Mouse (Mus musculus) kidney, embryonic 16.5 days (tissue): Measurements from ENCODE around the gene Wdr91. TPM values are rescaled to one million over a fixed set of nuclear protein-coding genes. Genes with fewer than 3 reads are reported as not detected.

ENCODE experiments used
- ATAC-seq: fragments of 200-750 bp; cut with Nextera tagmentation; 2 replicates; pipeline ENCODE4 v1.8.0; 2017; ENCODE audit warnings: moderate TSS enrichment; ENCODE audit not compliant: low FRiP score, low TSS enrichment
- H3K27ac ChIP-seq: fragments of 300-500 bp; sonication (generic); 2 replicates; pipeline ENCODE4 v1.5.1; 2014; ENCODE audit warnings: low read length
- H3K27me3 ChIP-seq: fragments of 300-500 bp; sonication (generic); 2 replicates; pipeline ENCODE4 v1.6.1; 2014; ENCODE audit warnings: low read length, control low read depth, mixed read lengths; ENCODE audit not compliant: insufficient read depth
- H3K36me3 ChIP-seq: fragments of 300-500 bp; sonication (generic); 2 replicates; pipeline ENCODE4 v1.6.1; 2014; ENCODE audit warnings: low read length, control low read depth, mixed read lengths; ENCODE audit not compliant: insufficient read depth
- H3K4me1 ChIP-seq: fragments of 300-500 bp; sonication (generic); 2 replicates; pipeline ENCODE4 v1.6.1; 2014; ENCODE audit warnings: low read length, control low read depth, mixed read lengths; ENCODE audit not compliant: insufficient read depth
- H3K4me2 ChIP-seq: fragments of 300-500 bp; sonication (generic); replicated peaks from 2 replicates; pipeline ENCODE4 v1.6.1; 2014; ENCODE audit warnings: low read depth, low read length
- H3K4me3 ChIP-seq: fragments of 300-500 bp; sonication (generic); 2 replicates; pipeline ENCODE4 v1.5.1; 2014; ENCODE audit warnings: mild to moderate bottlenecking, low read length
- H3K9ac ChIP-seq: fragments of 300-500 bp; sonication (generic); replicated peaks from 2 replicates; pipeline ENCODE4 v1.6.1; 2014; ENCODE audit warnings: low read length
- H3K9me3 ChIP-seq: fragments of 300-500 bp; sonication (generic); 2 replicates; pipeline ENCODE4 v1.6.1; 2016; ENCODE audit warnings: low read length, control low read depth
- WGBS: fragments of 180-500 bp; shearing (Covaris S2); extraction: QIAGEN DNeasy Blood & Tissue Kit; methylation state at CpG from one replicate; pipeline ENCODE4 v1.1.7; 2014; 5-methylcytosine and 5-hydroxymethylcytosine counted together
- polyA plus RNA-seq: library from polyadenylated mRNA; unstranded; fragments of >200 nt; fragmentation: Nextera tagmentation; extraction: Ambion mirVana; gene quantifications from 2 replicates; pipeline ENCODE4 v1.2.1, GENCODE M21; 2015

Gene Wdr91
- polyA plus RNA-seq, 1 experiment from 2014 or later: 11.3 TPM

GRCm38 (mm10) chr6:34920631-34921030, 10.0 kb upstream of the Wdr91 start:
- H3K36me3 ChIP-seq: no peaks in the 10 kb centered on the region
- no peak overlapping the region for H3K4me3 ChIP-seq
- H3K4me1 ChIP-seq: no peaks in the 10 kb centered on the region
- H3K4me2 ChIP-seq: no peak overlapping the region
- WGBS: 93% methylated on average over 12 of the region's 12 CpGs
- no peaks in the 10 kb centered on the region for H3K27me3 ChIP-seq
- H3K9ac ChIP-seq: no peak overlapping the region
- ATAC-seq: no peak
- no peak overlapping the region for H3K27ac ChIP-seq
- H3K9me3 ChIP-seq: no peaks in the 10 kb centered on the region

DNA sequence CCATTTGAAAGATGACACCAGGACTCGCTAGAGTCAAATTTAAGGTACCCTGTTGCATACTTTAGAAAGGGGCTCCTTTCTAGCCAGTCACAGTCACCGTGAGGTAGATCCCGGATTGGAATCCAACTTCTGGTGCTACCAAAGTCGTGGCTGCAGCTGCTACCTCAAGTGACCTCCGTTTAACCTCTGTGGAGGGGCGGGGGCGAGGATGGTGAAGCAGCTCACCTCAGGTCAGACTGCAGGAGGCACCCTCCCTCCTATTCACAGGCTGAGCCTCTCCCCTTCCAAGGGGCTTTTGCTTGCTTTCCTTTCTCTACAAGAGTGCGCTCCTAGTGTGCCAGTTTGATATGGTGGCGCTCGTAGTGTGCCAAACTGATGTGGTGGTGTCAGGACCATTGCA, 9.3 kb upstream of the Wdr91 start, which contains the start of gene Stra8:
Gene Stra8, plus strand, starts transcription at position 208 of the 400 bp plus-strand sequence.
- Histone ChIP-seq H3K4me2 (no peak within 1 kb of the TSS), H3K27me3 (no peaks in the 10 kb centered on the region), H3K9ac (no peak within 1 kb of the TSS), H3K4me1 (no peaks in the 10 kb centered on the region), H3K9me3 (no peaks in the 10 kb centered on the region), H3K36me3 (no peaks in the 10 kb centered on the region), H3K27ac (no peak within 1 kb of the TSS), H3K4me3 (no peak within 1 kb of the TSS)
- no peak for ATAC-seq
- 47% methylated on average over 10 of the region's 10 CpGs for WGBS

DNA sequence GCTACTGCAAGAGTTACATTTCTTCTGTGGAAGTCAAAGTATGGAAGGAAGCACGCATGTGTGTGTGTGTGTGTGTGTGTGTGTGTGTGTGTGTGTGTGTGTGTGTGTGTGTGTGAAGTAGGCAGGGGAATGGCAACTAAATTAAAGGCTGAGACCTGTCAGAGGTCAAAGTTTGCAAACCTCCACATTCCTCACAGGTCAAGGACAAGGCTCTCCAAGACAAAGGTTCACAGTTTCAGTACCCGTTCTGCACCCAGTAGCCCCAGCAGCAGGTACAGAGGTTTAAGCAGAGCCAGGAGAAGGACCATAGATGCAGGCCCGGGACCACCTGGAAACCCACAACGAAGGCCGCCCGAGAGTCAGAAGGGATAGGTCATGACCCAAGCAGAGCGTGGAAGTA, 8.5 kb upstream of the Wdr91 start:
- 62% methylated on average over 7 of the region's 7 CpGs for WGBS
- H3K9ac ChIP-seq: no peak overlapping the region
- ATAC-seq: no peak
- H3K36me3 ChIP-seq: no peaks in the 10 kb centered on the region
- H3K4me2 ChIP-seq: no peak overlapping the region
- no peak overlapping the region for H3K4me3 ChIP-seq
- no peaks in the 10 kb centered on the region for H3K4me1 ChIP-seq
- no peaks in the 10 kb centered on the region for H3K27me3 ChIP-seq
- no peak overlapping the region for H3K27ac ChIP-seq
- no peaks in the 10 kb centered on the region for H3K9me3 ChIP-seq

DNA sequence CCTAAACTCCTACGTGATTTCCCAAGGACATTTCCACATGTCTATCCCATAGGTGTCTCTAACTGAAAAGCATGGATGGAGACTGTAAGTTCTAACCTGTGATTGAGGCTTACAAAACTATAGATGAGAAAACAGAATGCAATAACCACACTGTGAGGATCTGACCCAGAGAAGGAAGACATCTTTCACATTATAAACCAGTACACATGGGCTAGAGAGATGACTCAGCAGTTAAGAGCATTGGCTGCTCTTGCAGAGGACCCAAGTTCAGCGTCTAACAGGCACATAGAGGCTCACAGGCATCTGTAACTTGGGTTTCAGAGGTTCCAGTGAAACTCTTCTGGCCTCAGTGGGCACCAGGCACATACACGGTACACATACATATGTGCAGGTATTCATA, 3.8 kb upstream of the Wdr91 start:
- Histone ChIP-seq H3K4me3 (no peak overlapping the region), H3K27ac (no peak overlapping the region), H3K36me3 (no peaks in the 10 kb centered on the region), H3K9me3 (no peaks in the 10 kb centered on the region), H3K9ac (no peak overlapping the region), H3K4me1 (peaks cover 7% of the 10 kb centered on the region), H3K27me3 (no peaks in the 10 kb centered on the region), H3K4me2 (no peak overlapping the region)
- 86% methylated on average over 3 of the region's 3 CpGs for WGBS
- no peak for ATAC-seq

DNA sequence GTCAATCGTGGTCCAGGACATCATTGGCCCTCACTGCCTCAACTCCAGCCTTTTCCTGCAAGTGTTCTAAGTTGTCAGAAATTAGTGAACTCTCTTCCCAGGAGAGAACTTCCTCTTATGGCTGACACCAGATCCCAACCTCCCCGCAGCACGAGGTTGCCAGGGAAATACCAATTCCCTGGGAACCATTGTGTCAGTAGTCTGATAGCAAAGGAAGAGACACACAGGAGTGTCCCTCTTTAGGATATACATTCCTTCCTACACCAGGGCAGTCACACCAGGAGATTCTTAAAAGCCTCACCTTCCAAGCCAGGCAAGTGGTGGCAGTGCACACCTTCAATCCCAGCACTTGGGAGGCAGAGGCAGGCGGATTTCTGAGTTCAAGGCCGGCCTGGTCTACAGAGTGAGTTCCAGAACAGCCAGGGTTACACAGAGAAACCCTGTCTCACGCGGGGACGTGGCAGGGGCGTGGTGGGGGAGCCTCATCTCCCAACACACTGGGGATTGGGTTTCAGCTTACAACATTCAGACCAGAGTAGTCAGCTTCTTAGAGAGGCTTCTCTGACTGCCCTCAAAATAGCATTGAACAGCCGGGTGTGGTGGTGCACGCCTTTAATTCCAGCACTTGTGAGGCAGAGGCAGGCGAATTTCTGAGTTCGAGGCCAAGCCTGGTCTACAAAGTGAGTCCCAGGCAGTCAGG, 2.8 kb upstream of the Wdr91 start:
- Histone ChIP-seq H3K4me1 (peaks cover 10% of the 10 kb centered on the region), H3K4me2 (no peak overlapping the region), H3K4me3 (no peak overlapping the region), H3K9ac (no peak overlapping the region), H3K27ac (no peak overlapping the region), H3K9me3 (no peaks in the 10 kb centered on the region), H3K27me3 (no peaks in the 10 kb centered on the region), H3K36me3 (no peaks in the 10 kb centered on the region)
- WGBS: 75% methylated on average over 13 of the region's 13 CpGs
- no peak for ATAC-seq

- WGBS: 41% methylated on average over 8 of the region's 8 CpGs
- Histone ChIP-seq H3K4me2 (peak overlapping the region; percentile 58), H3K4me1 (peaks cover 10% of the 10 kb centered on the region), H3K27ac (no peak overlapping the region), H3K4me3 (peak overlapping the region; percentile 60), H3K27me3 (no peaks in the 10 kb centered on the region), H3K9me3 (no peaks in the 10 kb centered on the region), H3K36me3 (peaks cover 11% of the 10 kb centered on the region), H3K9ac (peak overlapping the region; percentile 74)
- no peak; the same call in 1 of the 2 replicates for ATAC-seq
Observed at GRCm38 (mm10) chr6:34909631-34910345, 888 bp downstream of the Wdr91 start.

DNA sequence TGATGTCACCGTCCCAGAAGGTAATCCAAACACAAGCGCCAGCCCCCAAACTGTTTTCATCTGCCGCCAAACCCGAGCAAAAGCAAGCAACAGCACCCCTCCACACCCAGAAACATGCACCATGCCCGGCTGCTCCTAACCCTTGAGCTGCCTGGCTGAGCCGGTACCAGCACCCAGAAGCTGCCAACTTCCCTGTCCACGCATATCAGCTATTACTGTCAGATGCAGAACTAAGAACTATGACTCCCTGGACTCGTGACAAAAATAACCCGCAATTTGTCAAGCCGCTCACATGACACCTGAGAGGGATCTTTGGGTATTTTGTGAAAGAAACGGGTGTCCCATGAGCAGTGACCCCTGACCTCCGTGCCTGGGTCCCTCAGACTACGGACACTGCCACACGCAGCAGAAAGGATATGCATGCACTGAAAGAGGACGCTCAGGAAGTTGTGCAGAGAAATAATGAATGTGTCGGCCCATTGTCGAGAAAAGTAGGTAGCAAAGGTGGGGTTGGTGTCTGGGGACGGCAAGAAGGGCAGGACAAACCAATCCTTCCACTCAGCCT, 2.9 kb downstream of the Wdr91 start:
- no peaks in the 10 kb centered on the region for H3K27me3 ChIP-seq
- no peaks in the 10 kb centered on the region for H3K9me3 ChIP-seq
- H3K36me3 ChIP-seq: peaks cover 17% of the 10 kb centered on the region
- WGBS: 83% methylated on average over 18 of the region's 18 CpGs
- H3K4me1 ChIP-seq: peaks cover 11% of the 10 kb centered on the region
- no peak overlapping the region for H3K27ac ChIP-seq
- no peak overlapping the region for H3K4me3 ChIP-seq
- ATAC-seq: no peak
- no peak overlapping the region for H3K9ac ChIP-seq
- no peak overlapping the region for H3K4me2 ChIP-seq

DNA sequence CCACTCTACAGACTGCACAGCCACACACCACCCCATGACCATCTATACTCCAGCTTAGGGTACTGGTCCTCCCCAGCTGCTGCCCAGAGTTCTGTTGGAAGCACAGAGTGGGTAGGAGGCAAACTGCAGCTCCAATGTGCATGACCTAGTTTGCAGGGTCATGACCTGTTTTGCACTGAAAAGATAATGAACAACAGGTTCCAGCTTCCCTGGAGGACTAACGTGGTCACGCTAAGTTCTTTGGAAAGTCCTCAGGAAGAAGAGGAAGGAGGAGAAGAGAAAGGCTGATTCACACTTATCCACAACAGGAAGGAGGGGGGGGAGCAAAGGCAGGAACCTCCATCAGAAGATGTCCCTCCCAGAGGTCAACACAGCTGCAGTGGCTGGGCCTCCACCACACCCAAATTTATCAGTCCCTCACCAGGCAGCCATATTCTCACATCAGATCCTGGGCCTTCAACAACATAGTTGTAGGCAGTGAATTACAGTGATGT, 3.5 kb downstream of the Wdr91 start:
- Histone ChIP-seq H3K9ac (no peak overlapping the region), H3K27ac (no peak overlapping the region), H3K4me3 (no peak overlapping the region), H3K4me2 (no peak overlapping the region), H3K9me3 (no peaks in the 10 kb centered on the region), H3K27me3 (no peaks in the 10 kb centered on the region), H3K36me3 (peaks cover 19% of the 10 kb centered on the region), H3K4me1 (peaks cover 13% of the 10 kb centered on the region)
- ATAC-seq: no peak
- WGBS: 76% methylated on average over 2 of the region's 2 CpGs

DNA sequence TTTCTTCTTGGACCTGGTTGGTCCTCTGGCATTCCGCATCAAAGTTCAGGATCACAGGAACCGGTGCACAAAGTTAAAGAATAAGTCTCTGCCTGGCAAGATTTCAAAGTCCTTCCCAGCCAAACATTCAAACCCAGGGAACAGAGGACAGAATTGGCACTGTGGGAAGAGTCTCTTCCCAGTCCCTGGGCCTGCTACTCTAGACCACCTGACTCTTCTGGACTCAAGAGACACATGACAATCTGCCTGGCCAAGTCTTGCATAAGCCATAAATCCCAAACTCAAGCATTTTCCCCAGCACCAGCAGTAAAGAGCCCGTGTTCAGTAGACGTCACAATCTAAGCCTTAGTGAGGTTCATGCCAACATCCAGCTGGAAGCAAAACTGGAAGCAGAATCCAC, 4.0 kb downstream of the Wdr91 start:
- no peak for ATAC-seq
- H3K4me1 ChIP-seq: peaks cover 13% of the 10 kb centered on the region
- no peak overlapping the region for H3K9ac ChIP-seq
- H3K27me3 ChIP-seq: no peaks in the 10 kb centered on the region
- no peak overlapping the region for H3K4me3 ChIP-seq
- 85% methylated on average over 4 of the region's 4 CpGs for WGBS
- no peak overlapping the region for H3K4me2 ChIP-seq
- no peak overlapping the region for H3K27ac ChIP-seq
- H3K36me3 ChIP-seq: peaks cover 20% of the 10 kb centered on the region
- H3K9me3 ChIP-seq: no peaks in the 10 kb centered on the region

DNA sequence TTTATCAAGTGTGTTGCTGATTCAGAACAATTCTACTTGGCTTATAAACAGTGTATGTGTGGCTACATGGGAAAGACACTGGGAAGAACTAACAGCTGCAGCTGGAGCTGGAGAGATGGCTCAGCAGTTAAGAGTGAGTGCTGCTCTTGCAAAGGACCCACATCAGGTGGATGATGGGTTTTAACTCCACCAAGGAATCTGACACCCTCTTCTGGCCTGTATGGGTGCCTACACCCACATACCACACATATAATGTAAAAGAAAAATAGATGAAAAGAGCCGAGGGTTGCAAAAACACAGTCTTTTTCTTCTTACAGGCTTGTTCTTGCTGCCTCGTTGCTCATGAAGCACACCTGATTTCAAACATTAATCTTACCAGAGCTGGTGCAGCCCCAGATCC, 4.6 kb downstream of the Wdr91 start:
- no peaks in the 10 kb centered on the region for H3K9me3 ChIP-seq
- no peaks in the 10 kb centered on the region for H3K27me3 ChIP-seq
- H3K4me2 ChIP-seq: no peak overlapping the region
- H3K36me3 ChIP-seq: peaks cover 20% of the 10 kb centered on the region
- ATAC-seq: no peak
- H3K4me3 ChIP-seq: no peak overlapping the region
- WGBS: 70% methylated on average over 2 of the region's 2 CpGs
- no peak overlapping the region for H3K27ac ChIP-seq
- peaks cover 13% of the 10 kb centered on the region for H3K4me1 ChIP-seq
- no peak overlapping the region for H3K9ac ChIP-seq
